Mouse (Mus musculus) stomach, postnatal 0 days (tissue): ENCODE measurements at regions not wholly inside any gene's neighbourhood (a gene's known extent, or its start where the extent isn't known, plus 50 kb on each side); places are given as distances from the start of the nearest gene placed in this dataset.

ENCODE experiments used
- CTCF ChIP-seq: IDR thresholded peaks from 2 replicates; pipeline ENCODE4 v1.5.1; 2016; ENCODE audit warnings: antibody characterized with exemption, low read depth, mild to moderate bottlenecking, moderate library complexity
- EP300 ChIP-seq: optimal IDR thresholded peaks from 2 replicates; pipeline ENCODE3; 2016; ENCODE audit warnings: antibody characterized with exemption

GRCm38 (mm10) chr17:78041204-78041603 is 158.8 kb upstream of the Crim1 start:
- TF ChIP-seq CTCF (peak; percentile 16; the same call in 1 of the 2 replicates), EP300 (no peak)
